Mouse (Mus musculus): ENCODE measurements around the gene Kif1bp.

- TF ChIP-seq CTCF (IDR thresholded peaks at IDR 0.05; ENCODE audit: low read depth) (no peak), EP300 (IDR thresholded peaks at IDR 0.05; ENCODE audit: low read depth) (no peak)
Observed at GRCm38 (mm10) chr10:62577673-62578337, 452 bp downstream of the Kif1bp start.

All from heart, postnatal 0 days (tissue).